Mouse (Mus musculus) ES-Bruce4 (cell line): Measurements from ENCODE around the gene Trir. TPM values are rescaled to one million over a fixed set of nuclear protein-coding genes. Genes with fewer than 3 reads are reported as not detected.

Experiments
- H3K27ac ChIP-seq: 2 replicates; pipeline ENCODE4 v1.5.1; 2012; ENCODE audit warnings: low read length, inconsistent platforms; ENCODE audit not compliant: insufficient read depth
- H3K27me3 ChIP-seq: 2 replicates; pipeline ENCODE4 v1.6.1; 2012; ENCODE audit warnings: mild to moderate bottlenecking, low read length, inconsistent platforms; ENCODE audit not compliant: control insufficient read depth, poor library complexity, insufficient read depth, severe bottlenecking
- H3K36me3 ChIP-seq: 2 replicates; pipeline ENCODE4 v1.6.1; 2012; ENCODE audit warnings: inconsistent platforms, mild to moderate bottlenecking, low read length, moderate library complexity; ENCODE audit not compliant: control insufficient read depth, poor library complexity, insufficient read depth, severe bottlenecking
- H3K4me1 ChIP-seq: one replicate; pipeline ENCODE4 v1.8.1; 2011; ENCODE audit warnings: low read length; ENCODE audit not compliant: control insufficient read depth, insufficient read depth
- H3K4me3 ChIP-seq: 2 replicates; pipeline ENCODE4 v1.5.1; 2011; ENCODE audit warnings: low read depth, mild to moderate bottlenecking, low read length
- H3K9ac ChIP-seq: 2 replicates; pipeline ENCODE4 v1.6.1; 2012; ENCODE audit warnings: low read depth, mild to moderate bottlenecking, inconsistent platforms; ENCODE audit not compliant: poor library complexity, severe bottlenecking
- H3K9me3 ChIP-seq: replicated peaks from 2 replicates; pipeline ENCODE4 v1.6.1; 2012; ENCODE audit warnings: mild to moderate bottlenecking, low read length, inconsistent platforms; ENCODE audit not compliant: control insufficient read depth, poor library complexity, insufficient read depth, severe bottlenecking
- CTCF ChIP-seq: IDR thresholded peaks from one replicate; pipeline ENCODE4 v1.8.1; 2011; ENCODE audit warnings: low read depth, low read length
- EP300 ChIP-seq: IDR thresholded peaks from 2 replicates; pipeline ENCODE4 v1.6.1; 2011; ENCODE audit warnings: low read depth, low read length; ENCODE audit not compliant: insufficient read depth
- POLR2A ChIP-seq: IDR thresholded peaks from one replicate; pipeline ENCODE4 v1.8.1; 2011; ENCODE audit warnings: low read length; ENCODE audit not compliant: insufficient read depth
- polyA plus RNA-seq: library from polyadenylated mRNA; stranded (reverse); fragments of >200 nt; gene quantifications from 2 replicates; pipeline ENCODE4 v1.2.4, GENCODE M21; 2011; ENCODE audit warnings: low read depth; ENCODE audit not compliant: missing spikeins, insufficient read depth, insufficient read length

Gene Trir
- polyA plus RNA-seq, 1 experiment: 82.4 TPM

DNA sequence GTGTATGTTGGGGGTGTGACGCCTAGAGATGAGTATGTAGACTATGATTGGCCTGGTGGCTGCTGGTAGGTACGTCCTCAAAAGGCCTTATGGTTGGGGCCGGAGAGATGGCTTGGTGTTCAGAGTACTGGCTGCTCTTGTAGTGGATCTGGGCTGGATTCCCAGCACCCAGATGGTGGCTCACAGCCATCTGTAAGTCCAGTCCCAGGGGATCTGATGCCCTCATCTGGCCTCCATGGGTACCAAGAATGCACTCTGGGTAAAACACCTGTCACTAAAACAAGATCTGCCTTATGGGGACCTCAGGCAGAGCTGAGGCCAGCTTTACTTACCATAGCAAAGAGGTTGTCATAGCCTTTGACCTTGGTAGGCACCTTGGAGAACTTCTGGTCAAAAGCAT is 2.8 kb upstream of the Trir start:
- peak overlapping the region; percentile 99 for H3K4me3 ChIP-seq
- peak overlapping the region; percentile 95; the same call in 1 of the 2 replicates for H3K9ac ChIP-seq
- H3K27ac ChIP-seq: no peak overlapping the region
- H3K9me3 ChIP-seq: no peaks in the 10 kb centered on the region
- H3K27me3 ChIP-seq: no peaks in the 10 kb centered on the region
- no peaks in the 10 kb centered on the region for H3K4me1 ChIP-seq
- H3K36me3 ChIP-seq: peaks cover 52% of the 10 kb centered on the region
- TF ChIP-seq EP300 (no peak), POLR2A (no peak), CTCF (no peak)

DNA sequence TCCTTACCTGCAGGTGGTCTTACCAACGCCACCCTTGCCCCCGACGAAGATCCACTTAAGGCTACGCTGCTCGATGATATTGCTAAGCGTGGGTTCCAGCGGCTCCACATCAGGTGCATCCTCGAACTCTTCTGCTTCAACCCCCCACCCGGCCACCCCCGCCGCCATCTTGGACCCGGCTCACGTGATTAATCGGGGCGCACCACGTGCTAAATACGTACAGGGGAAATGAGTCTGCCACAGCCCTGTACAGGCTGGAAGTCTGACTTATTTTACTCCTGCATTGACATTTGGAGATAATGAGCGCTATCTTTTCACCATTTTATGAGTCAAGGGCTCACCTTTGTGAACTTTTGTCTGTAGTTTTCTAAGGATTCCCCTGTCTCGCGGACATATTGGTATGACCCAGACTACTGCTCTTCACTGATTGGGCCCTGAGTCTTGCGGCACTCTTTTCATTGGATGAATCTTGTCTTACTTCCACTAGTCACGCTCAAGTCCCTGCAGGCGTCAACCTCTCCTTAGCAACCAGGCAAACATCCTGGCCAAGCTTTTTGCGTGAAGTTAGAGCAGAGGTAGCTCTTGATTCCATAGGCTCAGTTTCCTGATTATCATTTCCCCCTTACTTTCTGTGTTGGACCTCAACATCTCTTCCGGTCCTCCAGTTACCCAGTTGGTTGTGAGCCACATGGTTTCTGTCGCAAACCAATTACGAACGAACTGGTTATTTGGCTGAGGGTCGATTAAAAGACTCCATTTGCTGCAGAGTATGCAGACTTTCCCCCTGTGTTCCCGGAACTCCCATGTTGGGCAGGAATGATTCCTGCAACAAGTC is 1.3 kb upstream of the Trir start, which contains the start of gene Asna1:
Gene Asna1, minus strand, starts transcription at position 184 of the 835 bp plus-strand sequence.
- Histone ChIP-seq H3K36me3 (peaks cover 52% of the 10 kb centered on the region), H3K9ac (peak within 1 kb of the TSS; percentile 99), H3K4me3 (peak within 1 kb of the TSS; percentile 99), H3K27me3 (no peaks in the 10 kb centered on the region), H3K4me1 (no peaks in the 10 kb centered on the region), H3K27ac (peak within 1 kb of the TSS; percentile 73), H3K9me3 (no peaks in the 10 kb centered on the region)
- TF ChIP-seq EP300 (no peak), CTCF (no peak), POLR2A (no peak)

DNA sequence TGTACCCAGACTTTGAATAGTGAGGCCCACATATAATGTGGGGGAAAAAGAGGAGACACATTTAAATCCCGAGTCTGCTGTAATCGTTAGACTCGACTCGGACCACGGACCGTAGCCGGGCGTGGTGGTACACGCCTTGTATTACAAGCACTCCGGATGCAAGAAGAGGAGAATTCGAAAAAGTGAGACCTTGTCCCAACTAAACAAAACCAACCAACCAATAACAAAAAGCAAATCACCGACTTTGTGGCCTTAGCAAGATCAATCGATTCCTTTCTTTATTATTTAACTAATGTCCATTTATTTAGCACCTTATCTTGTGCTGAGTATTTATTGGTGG is 863 bp downstream of the Trir start:
- TF ChIP-seq POLR2A (no peak), EP300 (no peak), CTCF (no peak)
- peak overlapping the region; percentile 99 for H3K9ac ChIP-seq
- no peaks in the 10 kb centered on the region for H3K27me3 ChIP-seq
- H3K4me1 ChIP-seq: no peaks in the 10 kb centered on the region
- H3K36me3 ChIP-seq: peaks cover 55% of the 10 kb centered on the region
- peak overlapping the region; percentile 95 for H3K4me3 ChIP-seq
- 0 out of 2 replicates have a peak overlapping the region, but pooled peaks have one; percentile 29 for H3K27ac ChIP-seq
- H3K9me3 ChIP-seq: no peaks in the 10 kb centered on the region

DNA sequence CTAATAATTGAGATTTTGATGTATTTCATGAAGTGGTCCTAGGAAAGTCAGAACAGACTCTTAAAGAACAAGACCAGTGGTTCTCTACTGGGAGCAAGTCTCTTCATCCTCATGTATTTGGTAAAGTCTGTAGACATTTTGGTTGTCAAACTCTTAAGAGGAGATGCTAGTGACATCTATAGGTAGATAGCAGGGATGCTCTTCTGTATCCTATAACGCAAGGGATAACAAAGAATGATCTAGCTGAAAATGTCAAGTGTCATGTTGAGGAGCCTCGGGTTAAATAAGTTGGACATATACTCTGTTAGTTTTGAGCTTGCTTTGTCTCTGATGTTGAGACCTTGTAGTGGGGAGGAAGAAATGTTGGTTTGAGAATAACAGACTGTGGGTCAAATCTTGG is 1.3 kb downstream of the Trir start:
- H3K27ac ChIP-seq: no peak overlapping the region
- TF ChIP-seq POLR2A (no peak), CTCF (no peak), EP300 (no peak)

GRCm38 (mm10) chr8:85029271-85029670 is 2.6 kb downstream of the Trir start:
- H3K9ac ChIP-seq: peak overlapping the region; percentile 99
- H3K27ac ChIP-seq: no peak overlapping the region
- peaks cover 42% of the 10 kb centered on the region for H3K36me3 ChIP-seq
- no peaks in the 10 kb centered on the region for H3K27me3 ChIP-seq
- no peaks in the 10 kb centered on the region for H3K4me1 ChIP-seq
- TF ChIP-seq CTCF: no peak
- TF ChIP-seq EP300: no peak
- no peak for TF ChIP-seq POLR2A
- no peak overlapping the region for H3K4me3 ChIP-seq
- H3K9me3 ChIP-seq: no peaks in the 10 kb centered on the region

More for the DNA sequence above, 1.3 kb downstream of the Trir start:
- Histone ChIP-seq H3K4me1 (no peaks in the 10 kb centered on the region), H3K4me3 (no peak overlapping the region; the same call in 1 of the 2 replicates), H3K9me3 (no peaks in the 10 kb centered on the region), H3K36me3 (peaks cover 54% of the 10 kb centered on the region), H3K9ac (peak overlapping the region; percentile 99), H3K27me3 (no peaks in the 10 kb centered on the region)
